Mouse (Mus musculus) hindbrain, postnatal 0 days (tissue): ENCODE data around the gene Hsd3b1. TPM values are rescaled to one million over a fixed set of nuclear protein-coding genes. Genes with fewer than 3 reads are reported as not detected.
"Not testable (repeated sequence)": the region's sequence is repeated elsewhere in the genome, so short reads cannot be mapped to it uniquely, and the experiment has no call there.

Source experiments
- ATAC-seq: fragments of 200-750 bp; cut with Nextera tagmentation; 2 replicates; pipeline ENCODE4 v1.8.0; 2017; ENCODE audit warnings: mild to moderate bottlenecking, moderate TSS enrichment, moderate library complexity
- DNase-seq: peaks from one replicate; pipeline ENCODE4 v3.0.0-alpha.2; 2015; ENCODE audit warnings: low spot score
- H3K27ac ChIP-seq: fragments of 300-500 bp; sonication (generic); 2 replicates; pipeline ENCODE4 v1.5.1; 2014; ENCODE audit warnings: mild to moderate bottlenecking
- H3K27me3 ChIP-seq: fragments of 300-500 bp; sonication (generic); 2 replicates; pipeline ENCODE4 v1.6.1; 2014; ENCODE audit warnings: low read length, mixed read lengths; ENCODE audit not compliant: insufficient read depth
- H3K36me3 ChIP-seq: fragments of 300-500 bp; sonication (generic); 2 replicates; pipeline ENCODE4 v1.6.1; 2014; ENCODE audit warnings: low read length, mixed read lengths; ENCODE audit not compliant: insufficient read depth
- H3K4me1 ChIP-seq: fragments of 300-500 bp; sonication (generic); 2 replicates; pipeline ENCODE4 v1.6.1; 2014; ENCODE audit warnings: antibody characterized with exemption, low read length, mixed read lengths; ENCODE audit not compliant: insufficient read depth
- H3K4me2 ChIP-seq: fragments of 300-500 bp; sonication (generic); 2 replicates; pipeline ENCODE4 v1.6.1; 2014; ENCODE audit warnings: low read depth, mild to moderate bottlenecking, low read length, moderate library complexity, mixed read lengths
- H3K4me3 ChIP-seq: fragments of 300-500 bp; sonication (generic); 2 replicates; pipeline ENCODE4 v1.5.1; 2014; ENCODE audit warnings: low read length
- H3K9ac ChIP-seq: fragments of 300-500 bp; sonication (generic); replicated peaks from 2 replicates; pipeline ENCODE4 v1.6.1; 2014; ENCODE audit warnings: mild to moderate bottlenecking, low read length, moderate library complexity, mixed read lengths
- H3K9me3 ChIP-seq: fragments of 300-500 bp; sonication (generic); 2 replicates; pipeline ENCODE4 v1.6.1; 2016; ENCODE audit warnings: low read length, mixed read lengths
- CTCF ChIP-seq: IDR thresholded peaks from 2 replicates; pipeline ENCODE4 v1.5.1; 2016; ENCODE audit warnings: antibody characterized with exemption, control low read depth, low read depth
- WGBS: fragments of 180-500 bp; shearing (Covaris S2); extraction: QIAGEN DNeasy Blood & Tissue Kit; methylation state at CpG from one replicate; pipeline ENCODE4 v1.1.7; 2014; 5-methylcytosine and 5-hydroxymethylcytosine counted together
- polyA plus RNA-seq: library from polyadenylated mRNA; unstranded; fragments of >200 nt; fragmentation: Nextera tagmentation; extraction: Ambion mirVana; gene quantifications from 2 replicates; pipeline ENCODE4 v1.2.1, GENCODE M21; 2015
- total RNA-seq: library from RNA; depleted of rRNA; stranded (reverse); fragments of >200 nt; gene quantifications from 2 replicates; pipeline ENCODE4 v1.2.3, GENCODE M21; 2014; rRNA removed

Hsd3b1 gene
- total and polyA plus RNA-seq, 2 experiments from 2014 or later = 0.10 TPM; not detected in 1

DNA sequence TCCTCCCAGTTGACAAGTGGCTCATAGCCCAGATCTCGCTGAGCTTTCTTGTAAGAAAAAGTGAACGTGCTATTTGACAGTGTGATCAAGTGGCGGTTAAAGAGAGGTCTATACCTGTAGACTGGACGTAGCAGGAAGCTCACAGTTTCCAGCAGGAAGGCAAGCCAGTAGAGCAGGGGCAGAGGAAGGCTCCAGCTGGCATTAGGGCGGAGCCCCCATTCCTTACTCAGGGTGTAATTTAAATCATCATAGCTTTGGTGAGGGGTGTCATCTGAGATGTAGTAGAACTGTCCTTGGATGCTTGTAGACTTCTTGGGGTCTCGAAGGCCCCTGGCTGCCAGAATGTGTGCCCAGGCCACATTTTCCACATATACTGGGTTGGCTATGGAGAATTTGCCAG, 7.0 kb downstream of the Hsd3b1 start:
- Histone ChIP-seq H3K27me3 (no peaks in the 10 kb centered on the region), H3K9me3 (no peaks in the 10 kb centered on the region), H3K4me1 (no peaks in the 10 kb centered on the region), H3K36me3 (no peaks in the 10 kb centered on the region), H3K4me2 (no peak overlapping the region), H3K4me3 (no peak overlapping the region), H3K27ac (no peak overlapping the region), H3K9ac (no peak overlapping the region)
- WGBS = 86% methylated on average over 6 of the region's 6 CpGs
- no peak for TF ChIP-seq CTCF
- DNase-seq (no peak), ATAC-seq (no peak)

DNA sequence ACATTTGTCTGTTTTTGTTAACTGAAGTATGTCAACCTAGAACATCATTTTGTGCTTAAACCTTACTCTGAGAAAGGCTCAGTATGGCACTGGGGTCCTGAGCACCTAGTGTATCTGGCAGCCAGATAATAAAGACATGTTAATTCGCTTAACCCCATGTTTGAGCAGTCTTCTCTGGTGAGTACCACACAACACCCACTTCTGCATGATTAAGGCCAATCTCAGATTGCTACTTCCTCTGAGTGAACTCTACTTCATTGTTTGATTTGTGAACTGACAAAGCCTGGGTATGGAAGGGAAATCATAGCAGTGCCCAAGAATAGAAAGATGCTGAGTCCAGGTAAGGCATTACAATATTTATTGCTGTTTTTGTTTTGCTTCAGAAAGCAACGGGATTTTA, 7.7 kb downstream of the Hsd3b1 start:
- Histone ChIP-seq H3K4me3 (no peak overlapping the region), H3K36me3 (no peaks in the 10 kb centered on the region), H3K4me1 (no peaks in the 10 kb centered on the region), H3K4me2 (no peak overlapping the region), H3K9ac (no peak overlapping the region), H3K27me3 (no peaks in the 10 kb centered on the region), H3K9me3 (no peaks in the 10 kb centered on the region), H3K27ac (no peak overlapping the region)
- ATAC-seq (no peak), DNase-seq (no peak)
- TF ChIP-seq CTCF = no peak
- WGBS = 88% methylated on average over 2 of the region's 2 CpGs

DNA sequence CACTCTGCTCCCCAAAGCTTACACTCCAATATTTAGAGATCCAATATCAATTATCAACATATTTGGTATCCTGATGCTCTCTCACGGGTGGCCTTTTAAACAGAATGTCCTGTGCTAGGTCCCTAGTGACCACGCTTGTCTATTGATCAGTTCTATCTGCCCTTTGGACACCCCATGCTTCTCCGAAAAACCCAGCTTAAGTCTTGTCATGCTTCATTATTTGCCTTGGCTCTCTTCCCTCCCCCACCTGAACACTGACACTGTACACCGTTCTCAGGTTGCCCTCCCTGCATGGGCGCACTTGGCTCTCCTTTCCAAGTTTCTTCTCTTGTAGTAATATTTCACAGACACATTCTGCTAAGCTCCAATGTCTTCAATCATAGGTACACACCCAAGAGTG, 9.3 kb downstream of the Hsd3b1 start:
- no peak for ATAC-seq
- 82% methylated on average over 5 of the region's 5 CpGs for WGBS

DNA sequence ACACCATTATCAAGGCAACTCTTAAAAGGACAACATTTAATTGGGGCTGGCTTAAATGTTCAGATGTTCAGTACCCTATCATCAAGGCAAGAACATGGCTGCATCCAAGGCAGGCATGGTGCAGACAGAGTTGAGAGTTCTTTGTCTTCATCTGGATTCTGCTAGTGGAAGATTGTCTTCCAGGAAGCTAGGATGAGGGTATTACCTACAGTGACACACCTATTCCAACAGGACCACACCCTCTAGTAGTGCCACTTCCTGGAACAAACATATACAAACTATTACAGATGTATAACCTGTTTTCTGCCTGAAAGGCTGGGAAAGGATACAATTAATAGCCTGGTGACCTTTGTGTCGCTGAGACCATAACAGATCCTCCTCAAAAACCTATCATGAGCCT, 10.7 kb downstream of the Hsd3b1 start:
- H3K4me2 ChIP-seq = no peak overlapping the region
- no peak overlapping the region for H3K4me3 ChIP-seq
- no peaks in the 10 kb centered on the region for H3K27me3 ChIP-seq
- no peaks in the 10 kb centered on the region for H3K4me1 ChIP-seq
- WGBS = 76% methylated on average over 1 of the region's 1 CpGs
- no peak overlapping the region for H3K27ac ChIP-seq
- ATAC-seq (no peak), DNase-seq (no peak)
- no peak overlapping the region for H3K9ac ChIP-seq
- H3K9me3 ChIP-seq = no peaks in the 10 kb centered on the region
- H3K36me3 ChIP-seq = no peaks in the 10 kb centered on the region
- TF ChIP-seq CTCF = no peak

More for the DNA sequence above, 9.3 kb downstream of the Hsd3b1 start:
- no peak for TF ChIP-seq CTCF
- H3K27me3 ChIP-seq = no peaks in the 10 kb centered on the region
- no peak overlapping the region for H3K9ac ChIP-seq
- no peak for DNase-seq
- no peak overlapping the region for H3K4me3 ChIP-seq
- H3K27ac ChIP-seq = no peak overlapping the region
- H3K4me2 ChIP-seq = no peak overlapping the region
- no peaks in the 10 kb centered on the region for H3K4me1 ChIP-seq
- no peaks in the 10 kb centered on the region for H3K9me3 ChIP-seq
- H3K36me3 ChIP-seq = no peaks in the 10 kb centered on the region

DNA sequence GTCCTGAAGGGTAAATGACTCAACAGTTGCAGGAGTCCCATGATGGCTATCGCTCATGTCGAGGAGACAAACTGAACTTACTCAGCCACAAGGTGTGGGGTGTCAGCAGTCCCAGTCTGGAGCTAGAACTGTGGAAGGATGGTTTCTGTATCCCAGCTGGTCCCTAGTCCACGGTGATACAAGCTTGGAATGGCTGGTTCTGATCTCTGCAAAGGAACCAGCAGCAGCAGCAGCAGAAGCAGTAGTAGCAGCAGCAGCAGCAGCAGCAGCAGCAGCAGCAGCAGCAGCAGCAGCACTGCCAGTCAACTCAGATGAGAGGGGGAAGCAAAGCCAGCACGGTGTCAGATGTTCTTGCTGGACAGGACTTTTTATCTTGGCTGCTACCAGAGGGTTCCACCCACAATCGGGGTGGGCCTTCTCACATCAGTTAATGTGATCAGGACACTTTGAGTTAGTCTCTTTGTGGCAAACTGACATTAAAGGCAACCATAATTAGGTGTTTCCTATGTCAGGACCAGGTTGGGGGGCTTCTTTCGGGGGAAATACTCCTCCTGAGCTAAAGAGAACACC, 45.4 kb downstream of the Hsd3b1 start, which contains the start of gene Hsd3b6:
TSS of gene Hsd3b6 (minus strand) at position 343 of the 570 bp plus-strand sequence.
- TF ChIP-seq CTCF = no peak
- ATAC-seq (no peak), DNase-seq (no peak)
- Histone ChIP-seq H3K36me3 (no peaks in the 10 kb centered on the region), H3K27ac (no peak within 1 kb of the TSS), H3K27me3 (no peaks in the 10 kb centered on the region), H3K9me3 (no peaks in the 10 kb centered on the region), H3K4me2 (no peak within 1 kb of the TSS), H3K9ac (no peak within 1 kb of the TSS), H3K4me3 (no peak within 1 kb of the TSS), H3K4me1 (no peaks in the 10 kb centered on the region)
- 83% methylated on average over 6 of the region's 6 CpGs for WGBS

DNA sequence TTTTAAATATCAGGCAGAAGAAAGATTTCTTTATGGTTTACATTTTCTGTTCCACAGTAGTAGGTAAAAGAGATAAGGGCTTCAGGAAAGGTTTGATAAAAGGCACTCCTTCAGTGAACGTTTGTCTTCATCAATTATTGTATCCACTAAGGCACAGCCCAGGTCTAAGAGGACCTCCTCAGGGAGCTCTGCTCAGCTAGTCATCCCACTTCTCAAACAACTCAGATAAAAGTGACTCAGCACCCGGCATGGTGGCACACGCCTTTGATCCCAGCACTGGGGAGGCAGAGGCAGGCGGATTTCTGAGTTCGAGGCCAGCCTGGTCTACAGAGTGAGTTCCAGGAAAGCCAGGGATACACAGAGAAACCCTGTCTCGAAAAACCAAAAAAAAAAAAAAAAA, 46.9 kb downstream of the Hsd3b1 start:
- H3K4me1 ChIP-seq, H3K9ac ChIP-seq, ATAC-seq, H3K27ac ChIP-seq, H3K4me2 ChIP-seq, DNase-seq, H3K4me3 ChIP-seq, H3K9me3 ChIP-seq, H3K36me3 ChIP-seq, H3K27me3 ChIP-seq: not testable (repeated sequence)
- 91% methylated on average over 5 of the region's 6 CpGs for WGBS

DNA sequence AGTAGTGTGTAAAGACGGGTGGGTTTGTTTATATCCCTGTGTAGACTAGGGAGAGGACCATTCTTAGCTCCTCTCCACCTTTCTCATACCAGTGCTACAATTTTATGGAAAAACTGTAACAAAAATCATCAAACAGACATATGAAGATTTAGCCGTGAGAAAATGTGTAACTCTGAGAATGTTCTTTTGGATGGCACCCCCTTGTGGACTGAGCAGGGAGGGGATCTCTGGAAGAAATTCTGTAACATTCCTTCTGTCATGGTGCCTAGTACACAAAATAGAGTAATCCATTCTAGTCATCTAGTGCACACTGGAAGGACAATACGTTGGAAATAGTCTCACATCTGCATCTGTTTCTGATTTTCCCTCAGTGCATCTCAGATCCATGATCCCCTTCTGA, 54.6 kb downstream of the Hsd3b1 start:
- H3K4me2 ChIP-seq, H3K4me1 ChIP-seq, H3K27me3 ChIP-seq, ATAC-seq, H3K27ac ChIP-seq, H3K9ac ChIP-seq, DNase-seq, H3K4me3 ChIP-seq, H3K36me3 ChIP-seq, H3K9me3 ChIP-seq: not testable (repeated sequence)
- 59% methylated on average over 3 of the region's 3 CpGs for WGBS
- TF ChIP-seq CTCF = 0 out of 2 replicates have a peak, but pooled peaks have one; percentile 13

Other genes with a start within 250 kb of the Hsd3b1 start
- gene Hsd3b5, start 229.5 kb downstream of the Hsd3b1 start, total RNA-seq = not detected in 2 replicates
- gene Hsd3b5, start 229.5 kb downstream of the Hsd3b1 start, polyA plus RNA-seq = not detected in 2 replicates
- gene Hsd3b2, start 135.3 kb downstream of the Hsd3b1 start, total RNA-seq = not detected in 2 replicates
- not detected in 2 replicates for gene Hsd3b2, start 135.3 kb downstream of the Hsd3b1 start, polyA plus RNA-seq
- not detected in 2 replicates for gene Hsd3b3, start 96.7 kb downstream of the Hsd3b1 start, total RNA-seq
- 0.09 and 0.13 TPM in 2 replicates for gene Hsd3b3, start 96.7 kb downstream of the Hsd3b1 start, polyA plus RNA-seq
- gene Hsd3b6, start 45.4 kb downstream of the Hsd3b1 start, total RNA-seq = not detected in 2 replicates
- 0.11 TPM in 1 of 2 replicates, not detected in the other for gene Hsd3b6, start 45.4 kb downstream of the Hsd3b1 start, polyA plus RNA-seq
- not detected in 2 replicates for gene Hao2, start 33.4 kb upstream of the Hsd3b1 start, total RNA-seq
- not detected in 2 replicates for gene Hao2, start 33.4 kb upstream of the Hsd3b1 start, polyA plus RNA-seq